Mouse (Mus musculus) kidney, postnatal 0 days (tissue): ENCODE measurements around the gene Camsap1. TPM values are rescaled to one million over a fixed set of nuclear protein-coding genes. Genes with fewer than 3 reads are reported as not detected.

Experiments
- ATAC-seq: fragments of 200-750 bp; cut with Nextera tagmentation; replicated peaks from 2 replicates; pipeline ENCODE4 v1.8.0; 2017; ENCODE audit warnings: low read depth, moderate number of reproducible peaks, moderate TSS enrichment, moderate library complexity; ENCODE audit not compliant: low FRiP score
- DNase-seq: peaks from one replicate; pipeline ENCODE4 v3.0.0-alpha.2; 2016; ENCODE audit warnings: low spot score
- H3K27ac ChIP-seq: fragments of 300-500 bp; sonication (generic); 2 replicates; pipeline ENCODE4 v1.5.1; 2014; ENCODE audit warnings: mild to moderate bottlenecking
- H3K27me3 ChIP-seq: fragments of 300-500 bp; sonication (generic); 2 replicates; pipeline ENCODE4 v1.6.1; 2014; ENCODE audit warnings: low read length, mixed read lengths; ENCODE audit not compliant: insufficient read depth
- H3K36me3 ChIP-seq: fragments of 300-500 bp; sonication (generic); 2 replicates; pipeline ENCODE4 v1.6.1; 2014; ENCODE audit warnings: low read length, mixed read lengths; ENCODE audit not compliant: insufficient read depth
- H3K4me1 ChIP-seq: fragments of 300-500 bp; sonication (generic); replicated peaks from 2 replicates; pipeline ENCODE4 v1.6.1; 2014; ENCODE audit warnings: antibody characterized with exemption, low read length, mixed read lengths; ENCODE audit not compliant: insufficient read depth
- H3K4me2 ChIP-seq: fragments of 300-500 bp; sonication (generic); 2 replicates; pipeline ENCODE4 v1.6.1; 2014; ENCODE audit warnings: mild to moderate bottlenecking, low read length, moderate library complexity, mixed read lengths
- H3K4me3 ChIP-seq: fragments of 300-500 bp; sonication (generic); replicated peaks from 2 replicates; pipeline ENCODE4 v1.5.1; 2014; ENCODE audit warnings: low read depth, low read length
- H3K9ac ChIP-seq: fragments of 300-500 bp; sonication (generic); 2 replicates; pipeline ENCODE4 v1.6.1; 2014; ENCODE audit warnings: low read depth, low read length
- H3K9me3 ChIP-seq: fragments of 300-500 bp; sonication (generic); replicated peaks from 2 replicates; pipeline ENCODE4 v1.6.1; 2016; ENCODE audit warnings: low read length, inconsistent platforms, mixed read lengths
- CTCF ChIP-seq: IDR thresholded peaks from 2 replicates; pipeline ENCODE4 v1.5.1; 2016; ENCODE audit warnings: antibody characterized with exemption, low read depth, mild to moderate bottlenecking, moderate library complexity
- WGBS: fragments of 180-500 bp; shearing (Covaris S2); extraction: QIAGEN DNeasy Blood & Tissue Kit; methylation state at CpG from one replicate; pipeline ENCODE4 v1.1.7; 2014; 5-methylcytosine and 5-hydroxymethylcytosine counted together
- polyA plus RNA-seq: library from polyadenylated mRNA; unstranded; fragments of >200 nt; fragmentation: Nextera tagmentation; extraction: Ambion mirVana; gene quantifications from 2 replicates; pipeline ENCODE4 v1.2.1, GENCODE M21; 2015

Gene Camsap1
- polyA plus RNA-seq, 1 experiment from 2014 or later = 9.1 TPM

GRCm38 (mm10) chr2:25986601-25987000 lies 3.5 kb upstream of the Camsap1 start:
- no peaks in the 10 kb centered on the region for H3K36me3 ChIP-seq
- H3K4me3 ChIP-seq = no peak overlapping the region
- H3K27me3 ChIP-seq = no peaks in the 10 kb centered on the region
- no peak overlapping the region for H3K9ac ChIP-seq
- H3K4me2 ChIP-seq = no peak overlapping the region
- DNase-seq (no peak), ATAC-seq (no peak)
- WGBS = 73% methylated on average over 5 of the region's 5 CpGs
- H3K9me3 ChIP-seq = no peaks in the 10 kb centered on the region
- H3K27ac ChIP-seq = no peak overlapping the region
- peaks cover 10% of the 10 kb centered on the region for H3K4me1 ChIP-seq
- TF ChIP-seq CTCF = no peak

GRCm38 (mm10) chr2:25982426-25983091 lies 523 bp downstream of the Camsap1 start:
- no peaks in the 10 kb centered on the region for H3K27me3 ChIP-seq
- TF ChIP-seq CTCF = no peak
- peak; percentile 5 for ATAC-seq
- peak overlapping the region; percentile 92 for H3K4me2 ChIP-seq
- peak overlapping the region; percentile 91 for H3K4me3 ChIP-seq
- peak overlapping the region; percentile 80 for H3K27ac ChIP-seq
- H3K9me3 ChIP-seq = no peaks in the 10 kb centered on the region
- DNase-seq = peak; percentile 28
- H3K36me3 ChIP-seq = no peaks in the 10 kb centered on the region
- peaks cover 27% of the 10 kb centered on the region for H3K4me1 ChIP-seq
- under 1% methylated on average over 74 of the region's 76 CpGs for WGBS
- H3K9ac ChIP-seq = peak overlapping the region; percentile 95

GRCm38 (mm10) chr2:25982052-25982425 lies 1.0 kb downstream of the Camsap1 start:
- Histone ChIP-seq H3K27ac (no peak overlapping the region), H3K4me3 (peak overlapping the region; percentile 91), H3K4me1 (peaks cover 27% of the 10 kb centered on the region), H3K36me3 (no peaks in the 10 kb centered on the region), H3K9me3 (no peaks in the 10 kb centered on the region), H3K4me2 (peak overlapping the region; percentile 92), H3K27me3 (no peaks in the 10 kb centered on the region), H3K9ac (peak overlapping the region; percentile 95)
- no peak for ATAC-seq
- 2% methylated on average over 16 of the region's 16 CpGs for WGBS
- DNase-seq = peak; percentile 20
- no peak for TF ChIP-seq CTCF

- Histone ChIP-seq H3K4me2 (no peak overlapping the region), H3K4me3 (no peak overlapping the region), H3K36me3 (no peaks in the 10 kb centered on the region), H3K27me3 (no peaks in the 10 kb centered on the region), H3K9ac (0 out of 2 replicates have a peak overlapping the region, but pooled peaks have one; percentile 18), H3K4me1 (peaks cover 24% of the 10 kb centered on the region), H3K9me3 (no peaks in the 10 kb centered on the region), H3K27ac (no peak overlapping the region)
- no peak for TF ChIP-seq CTCF
- no peak for ATAC-seq
- WGBS = 69% methylated on average over 4 of the region's 4 CpGs
- no peak for DNase-seq
Observed at GRCm38 (mm10) chr2:25978997-25979396, 4.1 kb downstream of the Camsap1 start.

GRCm38 (mm10) chr2:25977587-25978239 lies 5.4 kb downstream of the Camsap1 start:
- H3K27ac ChIP-seq = no peak overlapping the region
- no peak overlapping the region for H3K9ac ChIP-seq
- 53% methylated on average over 7 of the region's 7 CpGs for WGBS
- H3K4me1 ChIP-seq = peaks cover 24% of the 10 kb centered on the region; the same call in 1 of the 2 replicates
- H3K36me3 ChIP-seq = no peaks in the 10 kb centered on the region
- ATAC-seq = no peak
- H3K4me3 ChIP-seq = no peak overlapping the region
- TF ChIP-seq CTCF = no peak
- H3K9me3 ChIP-seq = no peaks in the 10 kb centered on the region
- no peak overlapping the region for H3K4me2 ChIP-seq
- no peaks in the 10 kb centered on the region for H3K27me3 ChIP-seq
- no peak for DNase-seq

GRCm38 (mm10) chr2:25975141-25975770 lies 7.8 kb downstream of the Camsap1 start:
- no peak overlapping the region for H3K27ac ChIP-seq
- no peaks in the 10 kb centered on the region for H3K9me3 ChIP-seq
- ATAC-seq = no peak
- peaks cover 17% of the 10 kb centered on the region; the same call in 1 of the 2 replicates for H3K4me1 ChIP-seq
- no peaks in the 10 kb centered on the region for H3K27me3 ChIP-seq
- 85% methylated on average over 4 of the region's 4 CpGs for WGBS
- H3K36me3 ChIP-seq = no peaks in the 10 kb centered on the region
- TF ChIP-seq CTCF = no peak
- no peak overlapping the region for H3K4me3 ChIP-seq
- H3K9ac ChIP-seq = no peak overlapping the region
- no peak overlapping the region for H3K4me2 ChIP-seq
- DNase-seq = no peak
